Mouse (Mus musculus): ENCODE measurements around the gene Hcfc1r1. TPM values are rescaled to one million over a fixed set of nuclear protein-coding genes. Genes with fewer than 3 reads are reported as not detected.
A peak's percentile ranks its signal among the peaks of the same experiment; 100 is the strongest.

Gene Hcfc1r1
- total RNA-seq (2014; rRNA removed), result 87.3 and 194 TPM in 2 replicates
- 210 and 212 TPM in 2 replicates for polyA plus RNA-seq (2015; fragmentation: Nextera tagmentation; extraction: Ambion mirVana)

- peak; percentile 94 for ATAC-seq (ENCODE audit: low FRiP score)
Observed at GRCm38 (mm10) chr17:23673424-23674073, at the start of gene Hcfc1r1, which contains the start of gene Thoc6. Gene Hcfc1r1 (plus strand): TSS chr17:23673596. Gene Thoc6 (minus strand): TSS chr17:23673882.

GRCm38 (mm10) chr17:23627813-23628212 lies 45.6 kb upstream of the Hcfc1r1 start:
- DNase-seq (ENCODE audit: low spot score) (no peak), ATAC-seq (ENCODE audit: low FRiP score) (no peak)
- H3K4me3 ChIP-seq (ENCODE audit: low read depth, low read length), result no peak overlapping the region
- WGBS, result 32% methylated on average over 7 of the region's 7 CpGs
- H3K4me1 ChIP-seq (ENCODE audit: insufficient read depth, low read length), result no peaks in the 10 kb centered on the region
- H3K4me2 ChIP-seq (ENCODE audit: low read depth, low read length, poor library complexity, severe bottlenecking), result no peak overlapping the region
- no peak overlapping the region for H3K27ac ChIP-seq (ENCODE audit: low read depth, low read length)
- no peak overlapping the region for H3K9ac ChIP-seq (replicated peaks; ENCODE audit: low read length, poor library complexity, severe bottlenecking)
- no peaks in the 10 kb centered on the region for H3K36me3 ChIP-seq (ENCODE audit: insufficient read depth, low read length)
- H3K27me3 ChIP-seq (ENCODE audit: insufficient read depth, low read length), result no peaks in the 10 kb centered on the region
- no peaks in the 10 kb centered on the region for H3K9me3 ChIP-seq (ENCODE audit: low read length)
- no peak for TF ChIP-seq CTCF (IDR thresholded peaks at IDR 0.05)

More at GRCm38 (mm10) chr17:23673424-23674073, at the start of gene Hcfc1r1, which contains the start of gene Thoc6:
- H3K4me3 ChIP-seq (ENCODE audit: low read depth, low read length), result peak within 1 kb of the TSS; percentile 59
- H3K27me3 ChIP-seq (ENCODE audit: insufficient read depth, low read length), result peaks cover 2% of the 10 kb centered on the region; the same call in 1 of the 2 replicates
- WGBS, result under 1% methylated on average over 44 of the region's 45 CpGs
- H3K36me3 ChIP-seq (ENCODE audit: insufficient read depth, low read length), result peaks cover 12% of the 10 kb centered on the region
- peaks cover 16% of the 10 kb centered on the region for H3K4me1 ChIP-seq (ENCODE audit: insufficient read depth, low read length)
- peak within 1 kb of the TSS; percentile 79 for H3K4me2 ChIP-seq (ENCODE audit: low read depth, low read length, poor library complexity, severe bottlenecking)
- peak within 1 kb of the TSS; percentile 69 for H3K9ac ChIP-seq (replicated peaks; ENCODE audit: low read length, poor library complexity, severe bottlenecking)
- no peaks in the 10 kb centered on the region for H3K9me3 ChIP-seq (ENCODE audit: low read length)
- DNase-seq (ENCODE audit: low spot score), result peak; percentile 98
- no peak; the same call in 1 of the 2 replicates for TF ChIP-seq CTCF (IDR thresholded peaks at IDR 0.05)
- H3K27ac ChIP-seq (ENCODE audit: low read depth, low read length), result peak within 1 kb of the TSS; percentile 72

- H3K4me1 ChIP-seq (ENCODE audit: insufficient read depth, low read length), result no peaks in the 10 kb centered on the region
- no peaks in the 10 kb centered on the region for H3K36me3 ChIP-seq (ENCODE audit: insufficient read depth, low read length)
- H3K27me3 ChIP-seq (ENCODE audit: insufficient read depth, low read length), result no peaks in the 10 kb centered on the region
- peak; percentile 79 for ATAC-seq (ENCODE audit: low FRiP score)
- peak overlapping the region; percentile 8; the same call in 1 of the 2 replicates for H3K4me3 ChIP-seq (ENCODE audit: low read depth, low read length)
- no peaks in the 10 kb centered on the region for H3K9me3 ChIP-seq (ENCODE audit: low read length)
- WGBS, result 16% methylated on average over 22 of the region's 22 CpGs
- peak overlapping the region; percentile 40 for H3K4me2 ChIP-seq (ENCODE audit: low read depth, low read length, poor library complexity, severe bottlenecking)
- peak; percentile 76 for TF ChIP-seq CTCF (IDR thresholded peaks at IDR 0.05)
- H3K27ac ChIP-seq (ENCODE audit: low read depth, low read length), result no peak overlapping the region
- 0 out of 2 replicates have a peak overlapping the region, but pooled peaks have one; percentile 8 for H3K9ac ChIP-seq (replicated peaks; ENCODE audit: low read length, poor library complexity, severe bottlenecking)
- DNase-seq (ENCODE audit: low spot score), result peak; percentile 58
Observed at GRCm38 (mm10) chr17:23630195-23631020, 43.0 kb upstream of the Hcfc1r1 start.

GRCm38 (mm10) chr17:23631241-23631640 lies 42.2 kb upstream of the Hcfc1r1 start:
- H3K4me1 ChIP-seq (ENCODE audit: insufficient read depth, low read length), result no peaks in the 10 kb centered on the region
- ATAC-seq (ENCODE audit: low FRiP score) (no peak), DNase-seq (ENCODE audit: low spot score) (no peak)
- no peak for TF ChIP-seq CTCF (IDR thresholded peaks at IDR 0.05)
- 85% methylated on average over 8 of the region's 8 CpGs for WGBS
- no peak overlapping the region for H3K4me3 ChIP-seq (ENCODE audit: low read depth, low read length)
- H3K27ac ChIP-seq (ENCODE audit: low read depth, low read length), result no peak overlapping the region
- no peak overlapping the region for H3K9ac ChIP-seq (replicated peaks; ENCODE audit: low read length, poor library complexity, severe bottlenecking)
- no peaks in the 10 kb centered on the region for H3K36me3 ChIP-seq (ENCODE audit: insufficient read depth, low read length)
- H3K9me3 ChIP-seq (ENCODE audit: low read length), result no peaks in the 10 kb centered on the region
- H3K27me3 ChIP-seq (ENCODE audit: insufficient read depth, low read length), result no peaks in the 10 kb centered on the region
- H3K4me2 ChIP-seq (ENCODE audit: low read depth, low read length, poor library complexity, severe bottlenecking), result no peak overlapping the region

- WGBS, result under 1% methylated on average over 53 of the region's 58 CpGs
- no peak for ATAC-seq (ENCODE audit: low FRiP score)
- TF ChIP-seq CTCF (IDR thresholded peaks at IDR 0.05), result no peak
Observed at GRCm38 (mm10) chr17:23644613-23645495, 28.5 kb upstream of the Hcfc1r1 start, which contains the start of gene Mmp25. Gene Mmp25 (minus strand): TSS chr17:23645277.

More at GRCm38 (mm10) chr17:23644613-23645495, 28.5 kb upstream of the Hcfc1r1 start, which contains the start of gene Mmp25:
- H3K9me3 ChIP-seq (ENCODE audit: low read length), result no peaks in the 10 kb centered on the region
- H3K4me1 ChIP-seq (ENCODE audit: insufficient read depth, low read length), result 0 out of 2 replicates have a peak, but pooled peaks cover 6% of the 10 kb centered on the region
- peak within 1 kb of the TSS; percentile 40 for H3K4me3 ChIP-seq (ENCODE audit: low read depth, low read length)
- no peak within 1 kb of the TSS for H3K27ac ChIP-seq (ENCODE audit: low read depth, low read length)
- no peaks in the 10 kb centered on the region for H3K36me3 ChIP-seq (ENCODE audit: insufficient read depth, low read length)
- peak within 1 kb of the TSS; percentile 67 for H3K4me2 ChIP-seq (ENCODE audit: low read depth, low read length, poor library complexity, severe bottlenecking)
- H3K9ac ChIP-seq (replicated peaks; ENCODE audit: low read length, poor library complexity, severe bottlenecking), result peak within 1 kb of the TSS; percentile 59; the same call in 1 of the 2 replicates
- DNase-seq (ENCODE audit: low spot score), result no peak
- H3K27me3 ChIP-seq (ENCODE audit: insufficient read depth, low read length), result peaks cover 20% of the 10 kb centered on the region; the same call in 1 of the 2 replicates
